In the genomic region with DNA sequence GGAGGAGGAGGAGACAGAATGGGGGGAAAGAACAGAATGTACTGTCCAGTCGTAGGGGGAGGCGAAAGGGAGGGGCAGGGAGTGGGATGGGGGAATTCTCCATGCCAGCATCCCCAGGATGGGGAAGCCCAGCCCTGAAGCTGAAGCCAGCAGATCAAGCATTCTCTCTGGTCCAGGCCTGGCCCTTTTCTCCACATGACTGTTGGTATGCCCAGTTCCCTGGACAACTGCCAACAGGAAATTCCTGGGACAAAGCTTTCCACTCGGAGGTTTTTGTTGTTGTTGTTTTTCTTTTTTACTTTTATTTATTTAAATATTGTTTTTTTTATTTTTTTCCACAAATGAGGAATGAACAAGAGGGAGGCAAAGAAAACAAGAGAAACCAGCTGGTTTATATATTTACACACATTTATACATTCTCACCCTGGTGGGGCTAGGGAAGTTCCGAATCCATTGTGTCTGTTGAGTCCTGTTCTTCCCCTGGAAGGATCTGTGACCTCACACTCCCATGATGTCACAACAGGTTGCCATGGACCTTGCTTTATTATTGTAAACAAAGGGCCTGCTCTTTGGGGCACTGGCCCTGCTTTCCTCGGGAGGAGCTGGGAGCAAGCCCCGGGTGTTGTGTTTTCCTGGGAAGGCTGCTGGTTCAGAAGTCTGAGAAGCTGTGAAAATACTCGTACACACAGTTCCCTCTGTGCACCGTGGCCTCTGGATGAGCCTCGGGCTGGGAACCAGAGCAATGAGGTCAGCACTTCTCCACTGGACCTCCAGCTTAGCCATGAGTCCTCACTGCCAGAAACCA, we compare ENCODE assay signal across 8 mouse cellular contexts.
A peak's percentile ranks its signal among the peaks of the same experiment; 100 is the strongest.
DNase-seq lines count a peak whose midpoint lies in the region; ATAC-seq and TF ChIP-seq lines count a peak whose summit lies in the region.
"Had no signal": no experiment of that assay in that cellular context is flagged by ENCODE, and none has a peak within 500 bp of the region (broad histone marks: within the 10 kb centered on the region; RNA-seq: fewer than 3 reads in every experiment).

No protein-coding gene starts in this region.

- in situ Hi-C loops in Patski (cut with MboI; ENCODE audit: low pct_unique_long_range_greater_than_20kb), result loop anchor here (10.0 kb wide), 1 partner anchor 90 kb away; no protein-coding TSS in a partner anchor

- no peaks in the 10 kb centered on the region for H3K27me3 ChIP-seq in Patski
- no peaks in the 10 kb centered on the region for H3K27me3 ChIP-seq in heart, postnatal 0 days (ENCODE audit: control insufficient read depth, insufficient read depth, low read length)
- H3K27me3 ChIP-seq in neural tube, embryonic 13.5 days, result peaks cover 4% of the 10 kb centered on the region; the same call in 1 of the 2 replicates
- H3K27me3 ChIP-seq: neural tube, embryonic 12.5 days had no signal

- no peak overlapping the region for H3K4me2 ChIP-seq in heart, postnatal 0 days (ENCODE audit: low read depth, low read length)
- H3K4me2 ChIP-seq in neural tube, embryonic 13.5 days, result no peak overlapping the region
- H3K4me2 ChIP-seq: neural tube, embryonic 12.5 days had no signal

- no peak overlapping the region for H3K9ac ChIP-seq in heart, postnatal 0 days (replicated peaks; ENCODE audit: low read depth, low read length)
- no peak overlapping the region for H3K9ac ChIP-seq in neural tube, embryonic 13.5 days
- H3K9ac ChIP-seq: neural tube, embryonic 12.5 days had no signal

- DNase-seq in MN1 (ENCODE audit: low spot score) (peak; percentile 49), Patski (ENCODE audit: low read depth, low spot score) (peak; percentile 97)
- DNase-seq in heart, postnatal 0 days (ENCODE audit: low spot score), result peak; percentile 83
- peak; percentile 76 to 84 for DNase-seq in kidney, postnatal 4 days
- DNase-seq in thymus, postnatal 14 days, result no peak

- ATAC-seq in Patski, result peak; percentile 85
- peak; percentile 81 for ATAC-seq in heart, postnatal 0 days (ENCODE audit: insufficient read depth, low read depth)
- ATAC-seq in neural tube, embryonic 13.5 days (ENCODE audit: low read depth), result no peak

- peak; percentile 79; the same call in 1 of the 2 replicates for TF ChIP-seq EP300 in heart, postnatal 0 days (IDR thresholded peaks at IDR 0.05; ENCODE audit: low read depth)

- peak overlapping the region; percentile 22; the same call in 1 of the 2 replicates for H3K27ac ChIP-seq in embryonic fibroblast, embryonic 13.5 days (ENCODE audit: insufficient read depth, low read length)
- H3K27ac ChIP-seq in heart, postnatal 0 days (ENCODE audit: low read depth), result peak overlapping the region; percentile 74
- peak overlapping the region; percentile 46; the same call in 1 of the 2 replicates for H3K27ac ChIP-seq in neural tube, embryonic 13.5 days (replicated peaks)
- H3K27ac ChIP-seq: neural tube, embryonic 12.5 days had no signal

- no peak for TF ChIP-seq CTCF in Patski (IDR thresholded peaks at IDR 0.05)
- TF ChIP-seq CTCF in embryonic fibroblast, embryonic 13.5 days (IDR thresholded peaks at IDR 0.05; ENCODE audit: borderline replicate concordance, insufficient read depth, low read length), result no peak
- no peak for TF ChIP-seq CTCF in heart, postnatal 0 days (IDR thresholded peaks at IDR 0.05; ENCODE audit: low read depth)

- H3K36me3 ChIP-seq in heart, postnatal 0 days (replicated peaks; ENCODE audit: control insufficient read depth, insufficient read depth, low read length), result no peaks in the 10 kb centered on the region
- H3K36me3 ChIP-seq in neural tube, embryonic 13.5 days, result no peaks in the 10 kb centered on the region
- H3K36me3 ChIP-seq: neural tube, embryonic 12.5 days had no signal

- WGBS in heart, postnatal 0 days, result 20% methylated on average over 9 of the region's 9 CpGs
- 36% methylated on average over 9 of the region's 9 CpGs for WGBS in neural tube, embryonic 13.5 days

- no peak for TF ChIP-seq POLR2A in embryonic fibroblast, embryonic 13.5 days (IDR thresholded peaks at IDR 0.05; ENCODE audit: low read depth, low read length)

- no peak overlapping the region for H3K4me3 ChIP-seq in embryonic fibroblast, embryonic 13.5 days (ENCODE audit: insufficient read depth, low read length)
- no peak overlapping the region for H3K4me3 ChIP-seq in heart, postnatal 0 days (ENCODE audit: low read depth, low read length)
- H3K4me3 ChIP-seq in neural tube, embryonic 13.5 days, result no peak overlapping the region
- H3K4me3 ChIP-seq: neural tube, embryonic 12.5 days had no signal

- H3K9me3 ChIP-seq in heart, postnatal 0 days (replicated peaks; ENCODE audit: control insufficient read depth, low read length), result no peaks in the 10 kb centered on the region
- H3K9me3 ChIP-seq in neural tube, embryonic 13.5 days, result no peaks in the 10 kb centered on the region
- H3K9me3 ChIP-seq: neural tube, embryonic 12.5 days had no signal

- POLR2A ChIA-PET in Patski (lab: Charles Lee), result interaction anchor here (0.9 to 1.3 kb wide), 3 partner anchors 19 to 90 kb away, joined by 3 to 5 read pairs (median 3); no protein-coding TSS in a partner anchor

- CTCF ChIA-PET in Patski (lab: Charles Lee), result interaction anchor here (0.7 to 2.1 kb wide), 3 partner anchors 13 to 93 kb away, joined by 3 to 4 read pairs (median 4); no protein-coding TSS in a partner anchor

- no peaks in the 10 kb centered on the region for H3K4me1 ChIP-seq in embryonic fibroblast, embryonic 13.5 days (ENCODE audit: control insufficient read depth, insufficient read depth, low read length)
- H3K4me1 ChIP-seq in heart, postnatal 0 days (ENCODE audit: control insufficient read depth, insufficient read depth), result no peaks in the 10 kb centered on the region
- peaks cover 17% of the 10 kb centered on the region for H3K4me1 ChIP-seq in neural tube, embryonic 13.5 days (replicated peaks)

Comparison
In these comparisons a context has a peak if more than half of its experiments do, and no peak if none do; other contexts are left out.
1. H3K27ac ChIP-seq: peak in every context shown above with its lines; median percentile 74 in heart, postnatal 0 days; 46 in neural tube, embryonic 13.5 days; 22 in embryonic fibroblast, embryonic 13.5 days.